Mouse (Mus musculus) erythroblast, embryonic 14.5 days (primary cell): Measurements from ENCODE around the gene Ap3d1. TPM values are rescaled to one million over a fixed set of nuclear protein-coding genes. Genes with fewer than 3 reads are reported as not detected.
A peak's percentile ranks its signal among the peaks of the same experiment; 100 is the strongest.

Source experiments
- H3K27me3 ChIP-seq: 2 replicates; pipeline ENCODE4 v1.6.1; 2012; ENCODE audit warnings: inconsistent platforms; ENCODE audit not compliant: control insufficient read depth
- H3K36me3 ChIP-seq: 2 replicates; pipeline ENCODE4 v1.6.1; 2012; ENCODE audit warnings: mild to moderate bottlenecking, inconsistent platforms; ENCODE audit not compliant: control insufficient read depth
- H3K4me1 ChIP-seq: 2 replicates; pipeline ENCODE4 v1.6.1; 2012; ENCODE audit warnings: inconsistent platforms; ENCODE audit not compliant: control insufficient read depth
- H3K4me3 ChIP-seq: replicated peaks from 2 replicates; pipeline ENCODE3; 2012; ENCODE audit warnings: moderate library complexity, mild to moderate bottlenecking, inconsistent platforms
- H3K9me3 ChIP-seq: 2 replicates; pipeline ENCODE4 v1.6.1; 2012; ENCODE audit warnings: low read length, inconsistent platforms, mixed read lengths; ENCODE audit not compliant: control insufficient read depth
- GATA1 ChIP-seq: IDR thresholded peaks from 2 replicates; pipeline ENCODE4 v1.6.1; 2012; ENCODE audit warnings: low read length, inconsistent platforms, mixed read lengths
- TAL1 ChIP-seq: IDR thresholded peaks from 3 replicates; pipeline ENCODE4 v1.6.1; 2012; ENCODE audit warnings: low read length, inconsistent platforms, mixed read lengths
- polyA plus RNA-seq: library from polyadenylated mRNA; stranded (reverse); fragments of >175 nt; gene quantifications from 2 replicates; pipeline ENCODE4 v1.2.3, GENCODE M21; 2012

Gene Ap3d1
- polyA plus RNA-seq, 1 experiment, result 2.6 TPM

GRCm38 (mm10) chr10:80674851-80675404, 67.1 kb downstream of the Ap3d1 start:
- TF ChIP-seq GATA1 (no peak), TAL1 (no peak)
- Histone ChIP-seq H3K9me3 (no peaks in the 10 kb centered on the region), H3K36me3 (peaks cover 54% of the 10 kb centered on the region), H3K27me3 (no peaks in the 10 kb centered on the region), H3K4me1 (peaks cover 91% of the 10 kb centered on the region), H3K4me3 (peak overlapping the region; percentile 81)

DNA sequence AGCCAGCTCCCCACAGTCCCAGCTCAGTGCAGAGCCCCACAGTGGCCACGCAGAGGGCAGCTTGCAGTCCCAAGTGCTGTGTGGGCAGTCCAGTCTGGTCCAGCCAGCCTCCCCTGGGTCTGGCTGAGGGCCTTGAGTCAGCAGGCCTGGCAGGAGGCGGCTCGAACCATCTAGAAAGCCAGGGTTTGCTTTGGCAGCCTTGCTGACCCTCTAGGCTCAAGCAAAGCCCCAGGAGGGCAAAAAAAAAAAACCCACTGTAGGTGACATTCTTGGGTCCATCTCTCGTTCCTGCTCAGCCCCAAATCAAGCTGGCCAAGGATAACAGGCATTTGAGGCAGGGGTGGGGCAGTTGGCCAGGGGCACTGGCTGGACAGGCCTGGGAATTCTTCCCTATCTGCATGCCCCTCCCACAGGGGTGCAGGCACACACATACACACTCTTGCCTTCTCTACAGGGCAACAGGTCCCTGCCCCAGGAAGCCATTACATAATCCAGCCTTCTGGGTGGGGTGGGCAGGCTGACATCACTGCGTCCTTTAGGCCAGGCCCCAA, 67.8 kb downstream of the Ap3d1 start:
- H3K9me3 ChIP-seq, result no peaks in the 10 kb centered on the region
- TF ChIP-seq GATA1, result no peak
- no peak for TF ChIP-seq TAL1
- H3K4me1 ChIP-seq, result peaks cover 89% of the 10 kb centered on the region
- peak overlapping the region; percentile 81 for H3K4me3 ChIP-seq
- peaks cover 57% of the 10 kb centered on the region for H3K36me3 ChIP-seq
- no peaks in the 10 kb centered on the region for H3K27me3 ChIP-seq

- TF ChIP-seq GATA1 (no peak), TAL1 (no peak)
- Histone ChIP-seq H3K4me3 (peak overlapping the region; percentile 81), H3K27me3 (no peaks in the 10 kb centered on the region), H3K36me3 (peaks cover 62% of the 10 kb centered on the region), H3K4me1 (peaks cover 89% of the 10 kb centered on the region), H3K9me3 (no peaks in the 10 kb centered on the region)
These were observed 68.4 kb downstream of the Ap3d1 start for GRCm38 (mm10) chr10:80673690-80674089.

DNA sequence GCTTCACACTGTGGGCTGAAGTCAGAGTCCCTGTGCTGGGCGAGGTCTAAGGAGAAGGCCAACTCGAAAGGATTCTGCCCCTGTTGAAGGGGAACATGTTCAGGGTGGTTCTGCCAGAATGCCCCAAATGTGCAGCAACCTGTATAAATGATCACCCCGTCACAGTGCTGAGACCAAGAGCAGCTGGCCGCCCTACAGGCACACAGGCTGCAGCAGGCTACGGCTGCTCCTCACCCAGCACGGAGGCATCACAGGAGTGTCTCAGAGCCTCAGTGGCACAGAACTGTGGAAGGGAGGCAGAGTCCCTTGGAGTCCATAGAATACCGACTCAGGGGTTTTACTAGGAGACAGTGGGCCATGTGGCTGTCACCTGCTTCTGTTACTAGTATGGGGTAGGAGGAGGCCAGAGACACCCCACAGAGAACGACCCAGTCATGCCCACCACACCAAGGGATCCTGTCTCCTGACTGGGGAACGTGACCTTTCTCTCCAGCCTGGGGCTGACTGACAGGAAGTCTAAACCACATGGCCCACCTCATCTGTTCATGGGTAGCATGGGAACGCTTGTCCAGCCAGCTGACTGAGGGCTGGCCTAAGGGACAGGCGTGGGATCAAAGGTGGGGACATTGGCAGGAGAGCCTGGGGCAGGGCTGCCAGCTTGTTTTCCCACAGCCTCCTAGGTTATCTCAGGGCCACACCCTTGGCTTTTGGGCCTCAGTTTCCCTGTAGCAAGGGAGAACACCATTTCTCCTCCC, 70.0 kb downstream of the Ap3d1 start:
- Histone ChIP-seq H3K4me3 (peak overlapping the region; percentile 5), H3K36me3 (peaks cover 78% of the 10 kb centered on the region), H3K27me3 (no peaks in the 10 kb centered on the region), H3K9me3 (no peaks in the 10 kb centered on the region), H3K4me1 (peaks cover 82% of the 10 kb centered on the region)
- no peak for TF ChIP-seq TAL1
- no peak for TF ChIP-seq GATA1

- Histone ChIP-seq H3K4me3 (no peak overlapping the region), H3K36me3 (peaks cover 87% of the 10 kb centered on the region), H3K4me1 (peaks cover 81% of the 10 kb centered on the region)
These were observed 70.8 kb downstream of the Ap3d1 start for GRCm38 (mm10) chr10:80671251-80671650.

DNA sequence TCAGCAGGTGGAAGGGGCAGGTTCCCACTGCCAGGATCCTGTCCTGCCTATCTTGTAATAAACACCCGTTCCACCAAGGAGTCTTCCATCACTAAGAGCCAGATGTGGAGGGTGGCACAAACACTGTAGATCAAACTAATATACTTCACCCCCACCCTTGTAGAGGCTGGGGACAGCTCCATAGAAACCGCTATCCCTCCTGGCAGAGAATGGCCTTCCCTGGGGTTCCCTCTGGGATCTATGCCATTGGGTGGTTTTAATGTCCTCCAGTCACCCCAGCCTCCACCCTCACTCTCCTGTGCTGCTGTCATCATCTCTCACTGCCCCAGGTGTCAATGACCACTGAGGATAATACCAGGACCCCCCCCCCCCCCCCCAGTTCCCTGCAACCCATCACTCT, 71.5 kb downstream of the Ap3d1 start:
- peaks cover 87% of the 10 kb centered on the region for H3K4me1 ChIP-seq

More at GRCm38 (mm10) chr10:80671251-80671650, 70.8 kb downstream of the Ap3d1 start:
- no peaks in the 10 kb centered on the region for H3K9me3 ChIP-seq
- no peaks in the 10 kb centered on the region for H3K27me3 ChIP-seq
- TF ChIP-seq GATA1 (no peak), TAL1 (no peak)

DNA sequence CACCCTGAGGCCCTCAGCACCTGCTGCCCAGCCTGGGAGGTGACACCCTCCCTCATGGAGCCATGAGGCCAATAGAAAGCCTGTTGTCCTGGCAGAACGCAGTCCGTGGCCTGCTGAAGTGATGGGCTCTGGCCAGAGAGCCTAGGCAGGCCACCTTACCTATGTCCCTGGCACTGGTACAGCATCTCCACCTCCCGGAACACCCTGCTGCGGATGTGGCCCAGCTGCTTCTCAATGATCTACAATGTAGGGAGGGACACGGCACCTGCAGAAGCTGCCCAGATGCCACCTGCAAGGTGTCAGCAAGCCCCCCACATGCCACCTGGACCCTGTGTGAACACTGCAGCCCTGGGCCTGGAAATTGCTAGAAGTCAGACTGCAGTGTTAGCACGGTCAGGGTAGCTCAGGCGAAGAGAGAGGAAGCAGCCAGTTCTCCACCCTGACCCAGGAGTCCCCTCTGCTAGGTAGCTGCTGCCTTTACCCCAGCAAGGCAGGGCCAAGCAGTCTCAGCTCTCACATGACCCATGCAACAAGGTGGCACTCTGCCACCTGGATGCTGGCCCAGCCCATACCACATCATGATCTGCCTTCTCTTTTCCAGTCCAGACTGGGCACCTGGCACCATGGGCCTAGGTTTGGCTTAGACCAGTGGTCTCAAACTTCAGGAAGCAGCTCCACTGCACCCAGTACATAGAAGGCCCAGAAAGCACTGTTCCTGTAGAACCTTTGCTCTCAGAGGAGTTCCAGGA, 72.2 kb downstream of the Ap3d1 start:
- H3K27me3 ChIP-seq, result no peaks in the 10 kb centered on the region
- peaks cover 100% of the 10 kb centered on the region for H3K36me3 ChIP-seq
- peaks cover 87% of the 10 kb centered on the region for H3K4me1 ChIP-seq
- no peak overlapping the region for H3K4me3 ChIP-seq
- TF ChIP-seq GATA1 (no peak), TAL1 (no peak)
- no peaks in the 10 kb centered on the region for H3K9me3 ChIP-seq

More for the DNA sequence above, 71.5 kb downstream of the Ap3d1 start:
- H3K4me3 ChIP-seq, result no peak overlapping the region
- TF ChIP-seq TAL1 (no peak), GATA1 (no peak)
- no peaks in the 10 kb centered on the region for H3K9me3 ChIP-seq
- H3K27me3 ChIP-seq, result no peaks in the 10 kb centered on the region
- H3K36me3 ChIP-seq, result peaks cover 94% of the 10 kb centered on the region

DNA sequence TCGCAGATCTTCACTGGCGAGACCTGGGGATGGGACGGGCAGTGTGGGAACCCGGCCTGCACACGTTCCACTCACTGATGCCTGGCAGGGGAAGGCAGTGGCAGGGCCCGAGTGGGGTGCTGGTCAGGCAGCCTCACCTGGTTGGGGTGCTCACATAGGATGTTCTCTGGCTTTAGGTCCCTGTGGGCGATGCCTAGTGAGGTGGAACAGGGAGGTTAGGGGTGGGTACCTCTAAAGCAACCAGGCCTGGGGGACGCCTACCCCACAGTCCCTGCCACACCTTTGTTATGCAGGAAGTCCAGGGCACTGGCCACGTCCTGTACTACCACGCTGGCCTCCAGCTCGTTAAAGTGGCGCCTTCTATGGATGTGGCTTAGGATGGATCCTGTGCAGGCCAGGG, 73.0 kb downstream of the Ap3d1 start:
- H3K4me3 ChIP-seq, result no peak overlapping the region
- no peaks in the 10 kb centered on the region for H3K27me3 ChIP-seq
- no peaks in the 10 kb centered on the region for H3K9me3 ChIP-seq
- peaks cover 91% of the 10 kb centered on the region for H3K36me3 ChIP-seq
- H3K4me1 ChIP-seq, result peaks cover 87% of the 10 kb centered on the region
- TF ChIP-seq TAL1 (no peak), GATA1 (no peak)

DNA sequence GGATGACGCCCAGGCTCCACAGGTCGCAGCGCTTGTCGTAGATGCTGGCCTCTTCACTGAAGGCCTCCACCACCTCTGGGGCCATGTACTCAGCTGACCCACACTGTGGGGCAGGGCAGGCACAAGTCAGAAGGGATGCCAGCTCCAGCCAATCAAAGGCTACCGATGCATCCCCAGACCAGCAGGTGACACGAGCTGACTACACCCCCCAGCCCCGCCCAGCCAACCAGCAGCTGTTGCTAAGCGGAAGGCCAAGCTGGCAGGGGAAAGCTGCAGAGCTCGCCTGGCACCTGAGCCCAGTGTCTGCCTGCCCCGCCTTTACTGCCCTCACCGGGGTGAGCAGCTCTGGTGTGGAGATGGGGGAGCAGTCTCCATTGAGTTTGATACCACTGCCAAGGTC, 73.5 kb downstream of the Ap3d1 start:
- H3K36me3 ChIP-seq, result peaks cover 87% of the 10 kb centered on the region
- H3K4me1 ChIP-seq, result peaks cover 87% of the 10 kb centered on the region

More for the DNA sequence above, 73.5 kb downstream of the Ap3d1 start:
- H3K4me3 ChIP-seq, result no peak overlapping the region
- no peaks in the 10 kb centered on the region for H3K9me3 ChIP-seq
- TF ChIP-seq GATA1 (no peak), TAL1 (no peak)
- no peaks in the 10 kb centered on the region for H3K27me3 ChIP-seq
